Mouse (Mus musculus): ENCODE data around the gene Tmtc2. TPM values are rescaled to one million over a fixed set of nuclear protein-coding genes. Genes with fewer than 3 reads are reported as not detected.

The Tmtc2 gene
- polyA plus RNA-seq, 1 experiment, result 0.01 TPM

DNA sequence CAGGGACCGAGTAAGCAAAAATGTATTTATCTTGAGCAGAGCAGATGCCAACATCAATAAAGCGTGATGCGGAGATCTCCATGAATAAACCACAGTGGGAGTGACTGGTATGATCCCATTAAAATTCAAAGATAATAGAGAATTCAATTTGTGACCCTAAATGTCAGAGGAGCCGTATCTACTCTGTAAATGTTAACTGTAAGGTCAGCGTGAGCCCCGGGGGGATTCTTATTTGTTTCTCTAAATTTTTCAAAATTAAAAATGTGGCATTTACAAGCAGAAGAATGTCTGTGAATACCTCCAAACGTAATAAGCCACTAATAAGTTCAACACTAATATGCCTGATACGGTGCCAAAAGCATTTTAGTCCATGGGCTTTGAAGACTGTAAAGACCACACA lies 120.8 kb downstream of the Tmtc2 start:
- no peaks in the 10 kb centered on the region for H3K36me3 ChIP-seq (ENCODE audit: control insufficient read depth)
- H3K4me1 ChIP-seq (ENCODE audit: control insufficient read depth), result no peaks in the 10 kb centered on the region
- H3K27me3 ChIP-seq (ENCODE audit: control insufficient read depth), result no peaks in the 10 kb centered on the region
- TF ChIP-seq TAL1 (IDR thresholded peaks at IDR 0.05; ENCODE audit: low read length) (no peak), GATA1 (IDR thresholded peaks at IDR 0.05; ENCODE audit: low read length) (no peak)
- no peaks in the 10 kb centered on the region for H3K9me3 ChIP-seq (ENCODE audit: control insufficient read depth, low read length)
- H3K4me3 ChIP-seq (replicated peaks), result no peak overlapping the region

DNA sequence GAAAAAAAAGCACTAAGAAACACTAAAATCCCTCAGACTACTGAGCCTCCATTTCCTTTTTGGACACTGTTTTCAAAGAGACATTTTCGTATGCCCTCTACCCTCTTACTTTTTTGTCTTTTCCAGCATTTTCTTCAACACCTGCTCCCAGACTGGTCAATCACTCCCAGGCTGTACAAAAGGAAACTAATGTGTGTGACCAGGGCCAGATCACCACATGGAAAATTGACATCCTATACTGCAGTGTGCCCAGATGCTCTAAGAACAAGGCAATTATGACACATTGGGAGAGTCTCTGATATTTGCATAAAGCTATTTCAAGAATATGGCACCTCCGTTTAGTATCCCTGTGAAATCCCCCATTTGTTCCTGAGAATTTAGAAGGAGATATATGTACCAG lies 127.1 kb downstream of the Tmtc2 start:
- TF ChIP-seq TAL1 (IDR thresholded peaks at IDR 0.05; ENCODE audit: low read length) (no peak), GATA1 (IDR thresholded peaks at IDR 0.05; ENCODE audit: low read length) (no peak)

DNA sequence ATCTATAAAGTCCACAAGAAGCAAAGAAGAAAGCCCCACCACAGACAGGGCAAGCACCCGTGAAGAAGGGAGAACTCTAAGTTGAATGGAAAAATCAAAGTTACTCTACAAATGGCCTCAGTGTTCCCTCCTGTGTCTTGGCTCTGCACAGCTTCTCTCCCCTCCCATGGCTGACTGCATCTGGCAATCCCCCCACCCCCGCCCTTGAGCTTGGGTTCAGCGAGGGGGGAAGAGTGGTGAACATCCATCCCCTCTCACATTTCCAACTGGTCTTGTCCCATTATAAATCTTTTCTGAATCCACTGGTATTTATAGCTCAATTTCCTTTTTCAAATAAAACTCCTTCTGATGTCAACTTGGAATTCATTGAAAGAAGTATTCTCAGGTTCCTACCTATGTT lies 129.9 kb downstream of the Tmtc2 start:
- Histone ChIP-seq H3K4me3 (replicated peaks) (no peak overlapping the region), H3K27me3 (ENCODE audit: control insufficient read depth) (no peaks in the 10 kb centered on the region), H3K9me3 (ENCODE audit: control insufficient read depth, low read length) (no peaks in the 10 kb centered on the region), H3K36me3 (ENCODE audit: control insufficient read depth) (no peaks in the 10 kb centered on the region), H3K4me1 (ENCODE audit: control insufficient read depth) (no peaks in the 10 kb centered on the region)
- TF ChIP-seq TAL1 (IDR thresholded peaks at IDR 0.05; ENCODE audit: low read length) (no peak), GATA1 (IDR thresholded peaks at IDR 0.05; ENCODE audit: low read length) (no peak)

More for the DNA sequence above, 127.1 kb downstream of the Tmtc2 start:
- Histone ChIP-seq H3K36me3 (ENCODE audit: control insufficient read depth) (no peaks in the 10 kb centered on the region), H3K4me3 (replicated peaks) (no peak overlapping the region), H3K9me3 (ENCODE audit: control insufficient read depth, low read length) (no peaks in the 10 kb centered on the region), H3K27me3 (ENCODE audit: control insufficient read depth) (no peaks in the 10 kb centered on the region), H3K4me1 (ENCODE audit: control insufficient read depth) (no peaks in the 10 kb centered on the region)

- Histone ChIP-seq H3K9me3 (ENCODE audit: control insufficient read depth, low read length) (no peaks in the 10 kb centered on the region), H3K36me3 (ENCODE audit: control insufficient read depth) (no peaks in the 10 kb centered on the region), H3K4me3 (replicated peaks) (no peak overlapping the region), H3K27me3 (ENCODE audit: control insufficient read depth) (no peaks in the 10 kb centered on the region), H3K4me1 (ENCODE audit: control insufficient read depth) (no peaks in the 10 kb centered on the region; the same call in 1 of the 2 replicates)
- no peak for TF ChIP-seq GATA1 (IDR thresholded peaks at IDR 0.05; ENCODE audit: low read length)
- TF ChIP-seq TAL1 (IDR thresholded peaks at IDR 0.05; ENCODE audit: low read length), result no peak
Observed at GRCm38 (mm10) chr10:105434879-105435278, 139.4 kb downstream of the Tmtc2 start.

- Histone ChIP-seq H3K9me3 (ENCODE audit: control insufficient read depth, low read length) (no peaks in the 10 kb centered on the region), H3K36me3 (ENCODE audit: control insufficient read depth) (no peaks in the 10 kb centered on the region), H3K4me1 (ENCODE audit: control insufficient read depth) (peaks cover 2% of the 10 kb centered on the region), H3K4me3 (replicated peaks) (no peak overlapping the region), H3K27me3 (ENCODE audit: control insufficient read depth) (no peaks in the 10 kb centered on the region)
- no peak for TF ChIP-seq GATA1 (IDR thresholded peaks at IDR 0.05; ENCODE audit: low read length)
- no peak for TF ChIP-seq TAL1 (IDR thresholded peaks at IDR 0.05; ENCODE audit: low read length)
Observed at GRCm38 (mm10) chr10:105430885-105431284, 143.4 kb downstream of the Tmtc2 start.

- TF ChIP-seq TAL1 (IDR thresholded peaks at IDR 0.05; ENCODE audit: low read length) (no peak), GATA1 (IDR thresholded peaks at IDR 0.05; ENCODE audit: low read length) (no peak)
- no peaks in the 10 kb centered on the region for H3K36me3 ChIP-seq (ENCODE audit: control insufficient read depth)
- no peak overlapping the region for H3K4me3 ChIP-seq (replicated peaks)
- H3K27me3 ChIP-seq (ENCODE audit: control insufficient read depth), result no peaks in the 10 kb centered on the region
- no peaks in the 10 kb centered on the region for H3K9me3 ChIP-seq (ENCODE audit: control insufficient read depth, low read length)
- H3K4me1 ChIP-seq (ENCODE audit: control insufficient read depth), result peaks cover 8% of the 10 kb centered on the region
Observed at GRCm38 (mm10) chr10:105430232-105430631, 144.0 kb downstream of the Tmtc2 start.

- Histone ChIP-seq H3K4me3 (replicated peaks) (no peak overlapping the region), H3K36me3 (ENCODE audit: control insufficient read depth) (no peaks in the 10 kb centered on the region), H3K4me1 (ENCODE audit: control insufficient read depth) (peaks cover 21% of the 10 kb centered on the region), H3K9me3 (ENCODE audit: control insufficient read depth, low read length) (no peaks in the 10 kb centered on the region), H3K27me3 (ENCODE audit: control insufficient read depth) (no peaks in the 10 kb centered on the region)
- TF ChIP-seq TAL1 (IDR thresholded peaks at IDR 0.05; ENCODE audit: low read length) (no peak), GATA1 (IDR thresholded peaks at IDR 0.05; ENCODE audit: low read length) (no peak)
Observed at GRCm38 (mm10) chr10:105428080-105428479, 146.2 kb downstream of the Tmtc2 start.

- Histone ChIP-seq H3K4me1 (ENCODE audit: control insufficient read depth) (peaks cover 21% of the 10 kb centered on the region), H3K36me3 (ENCODE audit: control insufficient read depth) (no peaks in the 10 kb centered on the region)
- TF ChIP-seq GATA1 (IDR thresholded peaks at IDR 0.05; ENCODE audit: low read length) (no peak), TAL1 (IDR thresholded peaks at IDR 0.05; ENCODE audit: low read length) (no peak)
Observed at GRCm38 (mm10) chr10:105427625-105428024, 146.6 kb downstream of the Tmtc2 start.

DNA sequence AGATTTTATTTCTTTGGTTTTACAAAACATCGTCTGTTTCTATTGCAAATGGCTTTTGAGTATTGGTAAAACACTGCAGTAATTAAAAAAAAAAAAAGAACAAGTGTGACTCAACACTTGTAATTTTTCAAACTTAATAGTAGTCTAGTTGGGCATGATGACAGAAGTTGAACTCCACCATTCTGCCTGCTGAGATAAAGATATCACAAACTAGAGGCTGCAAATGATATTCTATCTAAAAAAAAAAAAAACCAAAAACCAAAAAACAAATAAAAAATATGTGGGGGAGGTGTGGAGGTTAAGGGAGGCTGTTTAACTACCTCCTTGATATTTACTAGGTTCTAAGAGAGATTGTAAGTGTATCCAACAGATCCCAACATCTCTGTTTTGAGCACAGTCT lies 149.2 kb downstream of the Tmtc2 start:
- Histone ChIP-seq H3K9me3 (ENCODE audit: control insufficient read depth, low read length) (no peaks in the 10 kb centered on the region), H3K27me3 (ENCODE audit: control insufficient read depth) (no peaks in the 10 kb centered on the region), H3K4me1 (ENCODE audit: control insufficient read depth) (peaks cover 26% of the 10 kb centered on the region), H3K4me3 (replicated peaks) (no peak overlapping the region), H3K36me3 (ENCODE audit: control insufficient read depth) (no peaks in the 10 kb centered on the region)
- TF ChIP-seq TAL1 (IDR thresholded peaks at IDR 0.05; ENCODE audit: low read length), result no peak
- TF ChIP-seq GATA1 (IDR thresholded peaks at IDR 0.05; ENCODE audit: low read length), result no peak

More at GRCm38 (mm10) chr10:105427625-105428024, 146.6 kb downstream of the Tmtc2 start:
- H3K4me3 ChIP-seq (replicated peaks), result no peak overlapping the region
- H3K27me3 ChIP-seq (ENCODE audit: control insufficient read depth), result no peaks in the 10 kb centered on the region
- H3K9me3 ChIP-seq (ENCODE audit: control insufficient read depth, low read length), result no peaks in the 10 kb centered on the region

- H3K4me3 ChIP-seq (replicated peaks), result no peak overlapping the region
- peaks cover 44% of the 10 kb centered on the region for H3K4me1 ChIP-seq (ENCODE audit: control insufficient read depth)
- no peaks in the 10 kb centered on the region for H3K36me3 ChIP-seq (ENCODE audit: control insufficient read depth)
- no peak for TF ChIP-seq GATA1 (IDR thresholded peaks at IDR 0.05; ENCODE audit: low read length)
- TF ChIP-seq TAL1 (IDR thresholded peaks at IDR 0.05; ENCODE audit: low read length), result no peak
- no peaks in the 10 kb centered on the region for H3K27me3 ChIP-seq (ENCODE audit: control insufficient read depth)
- no peaks in the 10 kb centered on the region for H3K9me3 ChIP-seq (ENCODE audit: control insufficient read depth, low read length)
Observed at GRCm38 (mm10) chr10:105423187-105423586, 151.1 kb downstream of the Tmtc2 start.
